Comparison of ENCODE assay signal across 17 mouse cellular contexts in genomic region chr1:73118661-73119060, GRCm38 (mm10).
A peak's percentile ranks its signal among the peaks of the same experiment; 100 is the strongest.
DNase-seq lines count a peak whose midpoint lies in the region; ATAC-seq and TF ChIP-seq lines count a peak whose summit lies in the region.
"Had no signal": no experiment of that assay in that cellular context is flagged by ENCODE, and none has a peak within 500 bp of the region (broad histone marks: within the 10 kb centered on the region; RNA-seq: fewer than 3 reads in every experiment).

No protein-coding gene starts in this region.

- no peaks in the 10 kb centered on the region for H3K9me3 ChIP-seq in hindbrain, postnatal 0 days (ENCODE audit: low read length)
- no peaks in the 10 kb centered on the region for H3K9me3 ChIP-seq in hindbrain, embryonic 11.5 days (ENCODE audit: control insufficient read depth, low read length)
- H3K9me3 ChIP-seq in kidney, embryonic 15.5 days (replicated peaks): no peaks in the 10 kb centered on the region
- H3K9me3 ChIP-seq: G1E; liver, embryonic 15.5 days; midbrain, embryonic 13.5 days had no signal

- H3K4me3 ChIP-seq in hindbrain, postnatal 0 days (ENCODE audit: low read length): no peak overlapping the region
- H3K4me3 ChIP-seq in hindbrain, embryonic 11.5 days (ENCODE audit: low read depth, low read length): no peak overlapping the region
- H3K4me3 ChIP-seq in kidney, embryonic 15.5 days (replicated peaks): no peak overlapping the region
- H3K4me3 ChIP-seq: erythroblast, embryonic 14.5 days; liver, embryonic 15.5 days; midbrain, embryonic 13.5 days had no signal

- H3K27me3 ChIP-seq in hindbrain, postnatal 0 days (ENCODE audit: insufficient read depth, low read length): no peaks in the 10 kb centered on the region
- no peaks in the 10 kb centered on the region for H3K27me3 ChIP-seq in hindbrain, embryonic 11.5 days (ENCODE audit: control insufficient read depth, insufficient read depth, low read length)
- no peaks in the 10 kb centered on the region for H3K27me3 ChIP-seq in kidney, embryonic 15.5 days
- H3K27me3 ChIP-seq: midbrain, embryonic 13.5 days had no signal

- no peaks in the 10 kb centered on the region for H3K36me3 ChIP-seq in hindbrain, postnatal 0 days (ENCODE audit: insufficient read depth, low read length)
- H3K36me3 ChIP-seq in hindbrain, embryonic 11.5 days (ENCODE audit: control insufficient read depth, insufficient read depth, low read length): no peaks in the 10 kb centered on the region
- H3K36me3 ChIP-seq in kidney, embryonic 15.5 days: no peaks in the 10 kb centered on the region
- H3K36me3 ChIP-seq: G1E; liver, embryonic 15.5 days; midbrain, embryonic 13.5 days had no signal

- 55% methylated on average over 6 of the region's 6 CpGs for WGBS in hindbrain, postnatal 0 days
- WGBS in hindbrain, embryonic 11.5 days: 66% methylated on average over 6 of the region's 6 CpGs
- 35% methylated on average over 6 of the region's 6 CpGs for WGBS in kidney, embryonic 15.5 days

- ATAC-seq in hindbrain, postnatal 0 days: no peak
- no peak for ATAC-seq in hindbrain, embryonic 11.5 days (ENCODE audit: low FRiP score)
- ATAC-seq in kidney, embryonic 15.5 days (replicated peaks; ENCODE audit: low FRiP score): peak; percentile 52; the same call in 1 of the 2 replicates
- ATAC-seq: midbrain, embryonic 13.5 days had no signal

- TF ChIP-seq CTCF in hindbrain, postnatal 0 days (IDR thresholded peaks at IDR 0.05; ENCODE audit: low read depth): no peak

- DNase-seq in hindbrain, postnatal 0 days (ENCODE audit: low spot score): peak; percentile 35
- no peak for DNase-seq in hindbrain, embryonic 11.5 days (ENCODE audit: low spot score)
- peak; percentile 11 for DNase-seq in ovary, postnatal 14 days (ENCODE audit: low spot score)
- no peak for DNase-seq in ovary, adult 18-20 months (ENCODE audit: low spot score)
- peak; percentile 85 for DNase-seq in skeletal muscle tissue, adult 2 months (ENCODE audit: low read depth, low spot score)
- no peak for DNase-seq in Muller cell, postnatal 12 days (ENCODE audit: inconsistent ontology term)
- DNase-seq: adrenal gland, adult 2 months; cerebellum, adult 18-20 months; embryo, embryonic 11 days; lung, postnatal 4 days; right cerebral cortex, postnatal 4 days had no signal

- H3K9ac ChIP-seq in hindbrain, postnatal 0 days (replicated peaks; ENCODE audit: low read length): no peak overlapping the region
- H3K9ac ChIP-seq in hindbrain, embryonic 11.5 days (ENCODE audit: low read depth, low read length): no peak overlapping the region
- H3K9ac ChIP-seq in kidney, embryonic 15.5 days: no peak overlapping the region
- H3K9ac ChIP-seq: hindbrain, embryonic 14.5 days; liver, embryonic 15.5 days; midbrain, embryonic 13.5 days had no signal

- no peaks in the 10 kb centered on the region for H3K4me1 ChIP-seq in hindbrain, postnatal 0 days (ENCODE audit: insufficient read depth, low read length)
- H3K4me1 ChIP-seq in hindbrain, embryonic 11.5 days (replicated peaks; ENCODE audit: control insufficient read depth, insufficient read depth, low read length): no peaks in the 10 kb centered on the region
- 0 out of 2 replicates have a peak, but pooled peaks cover 12% of the 10 kb centered on the region for H3K4me1 ChIP-seq in kidney, embryonic 15.5 days
- H3K4me1 ChIP-seq: liver, embryonic 15.5 days; midbrain, embryonic 13.5 days had no signal

- no peak overlapping the region for H3K27ac ChIP-seq in hindbrain, postnatal 0 days
- H3K27ac ChIP-seq in hindbrain, embryonic 11.5 days (ENCODE audit: low read depth, low read length): no peak overlapping the region
- H3K27ac ChIP-seq in kidney, embryonic 15.5 days: no peak overlapping the region
- H3K27ac ChIP-seq: hindbrain, embryonic 14.5 days; liver, embryonic 15.5 days; midbrain, embryonic 13.5 days had no signal

- H3K4me2 ChIP-seq in hindbrain, postnatal 0 days (ENCODE audit: low read depth, low read length): no peak overlapping the region
- H3K4me2 ChIP-seq in hindbrain, embryonic 11.5 days (replicated peaks; ENCODE audit: low read depth, low read length): no peak overlapping the region
- no peak overlapping the region for H3K4me2 ChIP-seq in kidney, embryonic 15.5 days
- H3K4me2 ChIP-seq: hindbrain, embryonic 14.5 days; liver, embryonic 15.5 days; midbrain, embryonic 13.5 days had no signal

Comparison
In these comparisons a context has a peak if more than half of its experiments do, and no peak if none do; other contexts are left out.
1. DNase-seq: peak in hindbrain, postnatal 0 days (single experiment), ovary, postnatal 14 days (single experiment) and skeletal muscle tissue, adult 2 months (single experiment); none in hindbrain, embryonic 11.5 days (single experiment), ovary, adult 18-20 months (single experiment) and Muller cell, postnatal 12 days (single experiment).